Mouse (Mus musculus) heart, adult 2 months (tissue): ENCODE measurements around the gene Bbs5. TPM values are rescaled to one million over a fixed set of nuclear protein-coding genes. Genes with fewer than 3 reads are reported as not detected.

Experiments
- DNase-seq, 2 experiments: peaks; one replicate each; pipeline ENCODE4 v3.0.0; 2021
- H3K27ac ChIP-seq: fragments of 200-600 bp; 2 replicates; pipeline ENCODE4 v1.8.1; 2022
- H3K27me3 ChIP-seq: fragments of 200-500 bp; 2 replicates; pipeline ENCODE4 v1.6.1; 2012; ENCODE audit warnings: mild to moderate bottlenecking, low read length, inconsistent platforms, mixed read lengths; ENCODE audit not compliant: control insufficient read depth, insufficient read depth
- H3K36me3 ChIP-seq: fragments of 200-500 bp; 2 replicates; pipeline ENCODE4 v1.6.1; 2012; ENCODE audit warnings: low read length, inconsistent platforms; ENCODE audit not compliant: control insufficient read depth, insufficient read depth
- H3K4me1 ChIP-seq: fragments of 200-500 bp; 2 replicates; pipeline ENCODE4 v1.6.1; 2011; ENCODE audit warnings: low read length; ENCODE audit not compliant: control insufficient read depth, insufficient read depth
- H3K4me3 ChIP-seq: fragments of 200-600 bp; 2 replicates; pipeline ENCODE4 v1.8.1; 2022
- H3K79me2 ChIP-seq: fragments of 200-500 bp; replicated peaks from 2 replicates; pipeline ENCODE4 v1.6.1; 2012; ENCODE audit warnings: mild to moderate bottlenecking, inconsistent platforms, low read length, moderate library complexity, mixed read lengths; ENCODE audit not compliant: control insufficient read depth, insufficient read depth
- H3K9ac ChIP-seq: fragments of 200-500 bp; 2 replicates; pipeline ENCODE4 v1.6.1; 2012; ENCODE audit warnings: low read depth, mild to moderate bottlenecking, control low read depth, inconsistent platforms, low read length, mixed read lengths
- CTCF ChIP-seq: fragments of 200-600 bp; IDR thresholded peaks from 2 replicates; pipeline ENCODE4 v1.8.1; 2022; ENCODE audit warnings: antibody characterized with exemption, mild to moderate bottlenecking, moderate library complexity
- EP300 ChIP-seq: fragments of 200-500 bp; IDR thresholded peaks from 2 replicates; pipeline ENCODE4 v1.6.1; 2011; ENCODE audit warnings: low read depth, low read length, control low read depth; ENCODE audit not compliant: insufficient read depth
- POLR2A ChIP-seq: fragments of 200-500 bp; IDR thresholded peaks from 2 replicates; pipeline ENCODE4 v1.6.1; 2011; ENCODE audit warnings: mild to moderate bottlenecking, low read depth, low read length, control low read depth; ENCODE audit not compliant: insufficient read depth
- WGBS: fragments of 180-500 bp; shearing (Covaris S2); methylation state at CpG from one replicate; pipeline ENCODE4 v1.1.7; 2018; 5-methylcytosine and 5-hydroxymethylcytosine counted together
- intact Hi-C: fragments of 180-260 bp; cut with DNase I; formaldehyde crosslinking; loops from one replicate; pipeline ENCODE4 v1.15.1; 2025
- polyA plus RNA-seq: library from polyadenylated mRNA; depleted of rRNA; stranded (reverse); fragments of >200 nt; gene quantifications from 2 replicates; pipeline ENCODE4 v1.2.3, GENCODE M21; 2012
- total RNA-seq, 2 experiments: library from RNA; stranded (reverse); gene quantifications; 2 replicates each; pipeline ENCODE4 v1.2.3; 2021

Gene Bbs5
- total and polyA plus RNA-seq, 3 experiments, result 1.6 to 5.2 (median 5.1) TPM

DNA sequence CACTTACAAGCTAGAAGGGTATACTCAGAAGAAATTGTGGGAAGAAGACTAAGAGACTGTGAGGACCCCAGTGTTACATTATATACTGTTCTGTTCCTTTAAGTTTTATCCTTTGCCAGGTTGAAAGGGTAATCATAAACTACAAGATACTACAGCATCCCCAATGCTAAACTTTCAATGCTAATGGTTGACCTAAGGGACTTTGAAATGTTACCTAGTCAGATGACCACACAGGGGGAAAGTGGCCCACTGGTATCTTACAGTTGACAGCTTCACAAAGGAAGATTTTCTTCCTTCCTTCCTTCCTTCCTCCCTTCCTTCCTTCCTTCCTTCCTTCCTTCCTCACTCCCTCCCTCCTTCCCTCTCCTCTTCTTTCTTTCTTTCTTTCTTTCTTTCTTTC is 28.6 kb upstream of the Bbs5 start:
- no peaks in the 10 kb centered on the region for H3K4me1 ChIP-seq
- intact Hi-C loops, result no loop called here
- H3K9ac ChIP-seq, result no peak overlapping the region
- no peak for TF ChIP-seq POLR2A
- no peak for TF ChIP-seq CTCF
- no peak for TF ChIP-seq EP300
- H3K27ac ChIP-seq, result no peak overlapping the region
- H3K4me3 ChIP-seq, result no peak overlapping the region
- H3K79me2 ChIP-seq, result no peaks in the 10 kb centered on the region
- no peaks in the 10 kb centered on the region for H3K36me3 ChIP-seq
- no peaks in the 10 kb centered on the region for H3K27me3 ChIP-seq
- no peak for DNase-seq

GRCm38 (mm10) chr2:69619286-69619685 is 27.7 kb upstream of the Bbs5 start:
- intact Hi-C loops, result no loop called here
- no peaks in the 10 kb centered on the region for H3K79me2 ChIP-seq

GRCm38 (mm10) chr2:69629215-69629614 is 17.8 kb upstream of the Bbs5 start:
- no peak for DNase-seq
- Histone ChIP-seq H3K79me2 (no peaks in the 10 kb centered on the region), H3K27me3 (0 out of 2 replicates have a peak, but pooled peaks cover 1% of the 10 kb centered on the region), H3K4me1 (no peaks in the 10 kb centered on the region), H3K36me3 (no peaks in the 10 kb centered on the region), H3K9ac (no peak overlapping the region), H3K4me3 (no peak overlapping the region), H3K27ac (no peak overlapping the region)
- 83% methylated on average over 17 of the region's 17 CpGs for WGBS
- TF ChIP-seq EP300, result no peak
- intact Hi-C loops, result no loop called here

More at GRCm38 (mm10) chr2:69619286-69619685, 27.7 kb upstream of the Bbs5 start:
- TF ChIP-seq CTCF (no peak), EP300 (no peak), POLR2A (no peak)
- Histone ChIP-seq H3K27ac (no peak overlapping the region), H3K9ac (no peak overlapping the region), H3K4me3 (no peak overlapping the region), H3K36me3 (no peaks in the 10 kb centered on the region), H3K27me3 (no peaks in the 10 kb centered on the region), H3K4me1 (no peaks in the 10 kb centered on the region)
- DNase-seq, result no peak

DNA sequence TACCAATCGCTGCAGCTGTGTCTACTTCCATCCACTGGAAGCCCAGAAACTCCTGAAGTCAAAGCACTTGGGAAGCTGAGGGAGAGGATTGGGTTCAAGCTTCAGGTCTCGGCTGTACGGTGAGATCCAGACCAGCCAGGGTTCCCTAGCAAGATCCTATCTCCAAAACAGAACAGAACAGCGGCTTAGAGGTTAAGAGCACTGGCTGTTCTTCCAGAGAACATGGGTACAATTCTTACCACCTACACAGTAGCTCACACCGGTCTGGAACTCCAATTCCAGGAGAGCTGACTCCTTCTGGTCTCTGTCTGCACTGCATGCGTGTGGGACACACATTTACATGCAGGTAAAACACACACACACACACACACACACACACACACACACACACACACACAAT is 17.1 kb upstream of the Bbs5 start:
- Histone ChIP-seq H3K27me3 (0 out of 2 replicates have a peak, but pooled peaks cover 1% of the 10 kb centered on the region), H3K27ac (no peak overlapping the region), H3K4me3 (no peak overlapping the region), H3K9ac (no peak overlapping the region), H3K79me2 (no peaks in the 10 kb centered on the region), H3K36me3 (no peaks in the 10 kb centered on the region), H3K4me1 (no peaks in the 10 kb centered on the region)
- intact Hi-C loops, result no loop called here
- TF ChIP-seq CTCF, result no peak
- no peak for TF ChIP-seq POLR2A
- no peak for TF ChIP-seq EP300
- no peak for DNase-seq
- 86% methylated on average over 6 of the region's 6 CpGs for WGBS

DNA sequence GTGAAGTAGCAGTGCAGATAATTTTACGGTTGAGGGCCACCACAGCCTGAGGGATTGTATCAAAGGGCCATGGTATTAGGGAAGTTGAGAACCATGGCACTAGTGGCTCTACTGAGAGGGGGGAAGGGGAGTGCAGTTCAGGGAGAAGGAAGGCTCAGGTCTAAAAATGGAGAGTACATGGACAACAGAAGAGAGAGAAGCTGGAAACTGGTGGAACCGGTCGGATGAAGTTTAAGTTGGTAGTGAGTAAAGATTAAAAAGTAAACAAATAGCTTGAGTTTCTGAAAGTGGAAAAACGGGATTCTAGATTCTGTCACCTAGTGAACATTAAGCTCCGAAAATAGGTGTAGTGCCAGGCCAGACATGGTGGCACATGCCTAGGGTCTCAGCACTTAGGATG is 16.2 kb upstream of the Bbs5 start:
- no peak overlapping the region for H3K27ac ChIP-seq
- H3K79me2 ChIP-seq, result no peaks in the 10 kb centered on the region
- 0 out of 2 replicates have a peak, but pooled peaks cover 1% of the 10 kb centered on the region for H3K27me3 ChIP-seq
- TF ChIP-seq POLR2A (no peak), EP300 (no peak), CTCF (no peak)
- DNase-seq, result no peak
- no peaks in the 10 kb centered on the region for H3K36me3 ChIP-seq
- H3K4me1 ChIP-seq, result no peaks in the 10 kb centered on the region
- H3K9ac ChIP-seq, result no peak overlapping the region
- H3K4me3 ChIP-seq, result no peak overlapping the region
- WGBS, result 92% methylated on average over 5 of the region's 5 CpGs
- intact Hi-C loops, result no loop called here

GRCm38 (mm10) chr2:69631449-69631848 is 15.5 kb upstream of the Bbs5 start:
- Histone ChIP-seq H3K27ac (no peak overlapping the region), H3K36me3 (no peaks in the 10 kb centered on the region), H3K9ac (no peak overlapping the region), H3K27me3 (no peaks in the 10 kb centered on the region), H3K4me1 (no peaks in the 10 kb centered on the region), H3K79me2 (no peaks in the 10 kb centered on the region), H3K4me3 (no peak overlapping the region)
- 86% methylated on average over 2 of the region's 2 CpGs for WGBS
- no peak for DNase-seq
- intact Hi-C loops, result no loop called here
- TF ChIP-seq POLR2A (no peak), CTCF (peak; percentile 58)
